Mouse (Mus musculus) lung, embryonic 15.5 days (tissue): ENCODE data around the gene Fgf8. TPM values are rescaled to one million over a fixed set of nuclear protein-coding genes. Genes with fewer than 3 reads are reported as not detected.

ENCODE experiments used
- ATAC-seq: fragments of 200-750 bp; cut with Nextera tagmentation; 2 replicates; pipeline ENCODE4 v1.8.0; 2017; ENCODE audit warnings: moderate number of reproducible peaks, borderline replicate concordance; ENCODE audit not compliant: low FRiP score, low TSS enrichment; ENCODE audit errors: extremely low read depth
- H3K27ac ChIP-seq: fragments of 300-500 bp; sonication (generic); 2 replicates; pipeline ENCODE4 v1.5.1; 2015; ENCODE audit warnings: moderate library complexity, mild to moderate bottlenecking, inconsistent platforms
- H3K27me3 ChIP-seq: fragments of 300-500 bp; sonication (generic); 2 replicates; pipeline ENCODE4 v1.6.1; 2015; ENCODE audit warnings: inconsistent platforms
- H3K36me3 ChIP-seq: fragments of 300-500 bp; sonication (generic); 2 replicates; pipeline ENCODE4 v1.6.1; 2015; ENCODE audit warnings: inconsistent platforms
- H3K4me1 ChIP-seq: fragments of 300-500 bp; sonication (generic); 2 replicates; pipeline ENCODE4 v1.6.1; 2015; ENCODE audit warnings: inconsistent platforms
- H3K4me2 ChIP-seq: fragments of 300-500 bp; sonication (generic); 2 replicates; pipeline ENCODE4 v1.6.1; 2015; ENCODE audit warnings: inconsistent platforms, mild to moderate bottlenecking, moderate library complexity
- H3K4me3 ChIP-seq: fragments of 300-500 bp; sonication (generic); 2 replicates; pipeline ENCODE4 v1.5.1; 2015; ENCODE audit warnings: mild to moderate bottlenecking, inconsistent platforms
- H3K9ac ChIP-seq: fragments of 300-500 bp; sonication (generic); 2 replicates; pipeline ENCODE4 v1.6.1; 2015; ENCODE audit warnings: inconsistent platforms
- H3K9me3 ChIP-seq: fragments of 300-500 bp; sonication (generic); 2 replicates; pipeline ENCODE4 v1.6.1; 2016; ENCODE audit warnings: inconsistent platforms
- WGBS: fragments of 180-500 bp; shearing (Covaris S2); methylation state at CpG from one replicate; pipeline ENCODE4 v1.1.7; 2015; 5-methylcytosine and 5-hydroxymethylcytosine counted together
- polyA plus RNA-seq: library from polyadenylated mRNA; unstranded; fragments of >200 nt; fragmentation: Nextera tagmentation; extraction: Ambion mirVana; gene quantifications from 2 replicates; pipeline ENCODE4 v1.2.1, GENCODE M21; 2015

Fgf8 gene
- polyA plus RNA-seq, 1 experiment from 2014 or later, result not detected

- Histone ChIP-seq H3K27me3 (no peaks in the 10 kb centered on the region), H3K27ac (no peak overlapping the region), H3K9ac (no peak overlapping the region), H3K36me3 (no peaks in the 10 kb centered on the region), H3K4me2 (peak overlapping the region; percentile 40), H3K9me3 (no peaks in the 10 kb centered on the region), H3K4me1 (no peaks in the 10 kb centered on the region), H3K4me3 (no peak overlapping the region)
- 13% methylated on average over 16 of the region's 16 CpGs for WGBS
- ATAC-seq, result 0 out of 2 replicates have a peak, but pooled peaks have one; percentile 14
These were observed 25.1 kb downstream of the Fgf8 start for GRCm38 (mm10) chr19:45717493-45718220.

- no peaks in the 10 kb centered on the region for H3K9me3 ChIP-seq
- no peaks in the 10 kb centered on the region for H3K4me1 ChIP-seq
- H3K9ac ChIP-seq, result no peak overlapping the region
- ATAC-seq, result no peak
- no peaks in the 10 kb centered on the region for H3K36me3 ChIP-seq
- H3K4me2 ChIP-seq, result no peak overlapping the region
- no peak overlapping the region for H3K4me3 ChIP-seq
- WGBS, result 60% methylated on average over 3 of the region's 3 CpGs
- H3K27me3 ChIP-seq, result no peaks in the 10 kb centered on the region
- H3K27ac ChIP-seq, result no peak overlapping the region
These were observed 34.0 kb downstream of the Fgf8 start for GRCm38 (mm10) chr19:45708704-45709103.

- WGBS, result 29% methylated on average over 6 of the region's 6 CpGs
- Histone ChIP-seq H3K9ac (no peak overlapping the region), H3K4me3 (no peak overlapping the region), H3K27me3 (no peaks in the 10 kb centered on the region), H3K9me3 (no peaks in the 10 kb centered on the region), H3K4me2 (no peak overlapping the region), H3K4me1 (no peaks in the 10 kb centered on the region), H3K27ac (no peak overlapping the region), H3K36me3 (no peaks in the 10 kb centered on the region)
- no peak for ATAC-seq
These were observed 46.5 kb downstream of the Fgf8 start for GRCm38 (mm10) chr19:45696281-45696600.

- H3K4me3 ChIP-seq, result no peak overlapping the region
These were observed 47.0 kb downstream of the Fgf8 start for GRCm38 (mm10) chr19:45695496-45696280.

GRCm38 (mm10) chr19:45694056-45694455 lies 48.7 kb downstream of the Fgf8 start:
- Histone ChIP-seq H3K36me3 (no peaks in the 10 kb centered on the region), H3K4me1 (no peaks in the 10 kb centered on the region), H3K27me3 (no peaks in the 10 kb centered on the region), H3K4me2 (no peak overlapping the region), H3K27ac (no peak overlapping the region), H3K4me3 (no peak overlapping the region), H3K9me3 (no peaks in the 10 kb centered on the region), H3K9ac (no peak overlapping the region)
- ATAC-seq, result no peak
- 34% methylated on average over 3 of the region's 3 CpGs for WGBS

More at GRCm38 (mm10) chr19:45695496-45696280, 47.0 kb downstream of the Fgf8 start:
- Histone ChIP-seq H3K9ac (no peak overlapping the region), H3K27me3 (no peaks in the 10 kb centered on the region), H3K36me3 (no peaks in the 10 kb centered on the region), H3K4me1 (no peaks in the 10 kb centered on the region), H3K27ac (no peak overlapping the region), H3K9me3 (no peaks in the 10 kb centered on the region), H3K4me2 (peak overlapping the region; percentile 22; the same call in 1 of the 2 replicates)
- ATAC-seq, result no peak
- WGBS, result 32% methylated on average over 25 of the region's 25 CpGs

GRCm38 (mm10) chr19:45692211-45692610 lies 50.5 kb downstream of the Fgf8 start:
- H3K4me1 ChIP-seq, result no peaks in the 10 kb centered on the region
- no peaks in the 10 kb centered on the region for H3K9me3 ChIP-seq
- no peak overlapping the region for H3K4me2 ChIP-seq
- no peak for ATAC-seq
- H3K9ac ChIP-seq, result no peak overlapping the region
- H3K4me3 ChIP-seq, result no peak overlapping the region
- WGBS, result 75% methylated on average over 8 of the region's 8 CpGs
- no peaks in the 10 kb centered on the region for H3K27me3 ChIP-seq
- H3K27ac ChIP-seq, result no peak overlapping the region
- no peaks in the 10 kb centered on the region for H3K36me3 ChIP-seq

GRCm38 (mm10) chr19:45691001-45691535 lies 51.6 kb downstream of the Fgf8 start:
- H3K36me3 ChIP-seq, result no peaks in the 10 kb centered on the region
- no peak overlapping the region for H3K9ac ChIP-seq
- no peak for ATAC-seq
- H3K4me3 ChIP-seq, result no peak overlapping the region
- H3K27me3 ChIP-seq, result no peaks in the 10 kb centered on the region
- H3K9me3 ChIP-seq, result no peaks in the 10 kb centered on the region
- no peak overlapping the region for H3K27ac ChIP-seq
- WGBS, result 59% methylated on average over 8 of the region's 8 CpGs
- H3K4me2 ChIP-seq, result no peak overlapping the region
- no peaks in the 10 kb centered on the region for H3K4me1 ChIP-seq

- no peak for ATAC-seq
- no peak overlapping the region for H3K4me3 ChIP-seq
- no peak overlapping the region for H3K9ac ChIP-seq
- H3K27me3 ChIP-seq, result no peaks in the 10 kb centered on the region
- H3K27ac ChIP-seq, result no peak overlapping the region
- WGBS, result 64% methylated on average over 4 of the region's 4 CpGs
- H3K9me3 ChIP-seq, result no peaks in the 10 kb centered on the region
- H3K4me1 ChIP-seq, result no peaks in the 10 kb centered on the region
- no peaks in the 10 kb centered on the region for H3K36me3 ChIP-seq
- no peak overlapping the region for H3K4me2 ChIP-seq
These were observed 55.7 kb downstream of the Fgf8 start for GRCm38 (mm10) chr19:45687001-45687400.

Other genes starting within 250 kb of the Fgf8 start
- gene Poll, start 182.4 kb downstream of the Fgf8 start, polyA plus RNA-seq, result 17.6 and 19.9 TPM in 2 replicates
- gene Gm17018, start 182.3 kb downstream of the Fgf8 start, polyA plus RNA-seq, result 44.1 and 47.0 TPM in 2 replicates
- 4.1 and 5.6 TPM in 2 replicates for gene Fbxw4, start 82.6 kb downstream of the Fgf8 start, polyA plus RNA-seq
- 17.0 and 17.2 TPM in 2 replicates for gene Npm3, start 6.7 kb upstream of the Fgf8 start, polyA plus RNA-seq
- gene Mgea5, start 40.9 kb upstream of the Fgf8 start, polyA plus RNA-seq, result 44.7 and 51.9 TPM in 2 replicates
- gene Kcnip2, start 73.1 kb upstream of the Fgf8 start, polyA plus RNA-seq, result 2.6 and 3.3 TPM in 2 replicates